Mouse (Mus musculus): ENCODE measurements around the gene Pax4.

Gene Pax4

DNA sequence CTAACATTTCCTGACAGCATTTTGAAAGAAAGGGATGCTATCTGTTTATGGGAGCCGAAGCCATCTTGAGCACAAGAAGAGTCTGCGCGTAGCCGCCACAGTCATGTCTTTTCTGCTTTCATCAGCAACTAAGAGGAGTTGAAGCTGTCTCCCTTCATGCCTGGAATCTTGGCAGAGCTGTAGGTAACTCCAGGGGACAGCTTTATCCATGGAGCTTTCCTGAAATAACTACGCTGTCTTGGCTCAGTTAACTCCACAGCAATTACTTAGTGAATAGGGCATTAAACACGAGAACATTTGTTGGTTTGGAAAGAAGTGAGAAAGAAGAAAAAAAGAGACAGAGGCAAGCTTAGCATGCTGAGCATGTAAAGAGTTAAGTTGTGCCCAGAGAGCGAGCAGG is 1.2 kb downstream of the Pax4 start:
- DNase-seq (ENCODE audit: low spot score in 2 of 2): no peak

DNA sequence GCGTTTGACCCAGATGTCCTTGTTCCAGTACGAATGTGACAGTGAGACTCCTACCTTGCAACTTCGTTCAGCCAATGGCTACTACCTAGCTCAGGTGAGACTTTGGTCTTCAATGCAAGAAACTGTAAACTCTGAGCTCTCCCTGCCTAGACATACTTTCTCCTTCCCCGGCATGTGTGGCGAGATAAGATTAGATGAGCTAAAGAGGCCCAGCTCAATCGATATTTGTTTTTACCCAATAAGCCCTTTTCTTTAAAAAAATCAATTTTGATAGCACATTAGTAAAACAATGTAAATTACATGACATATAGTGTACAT is 17.7 kb downstream of the Pax4 start:
- no peak for DNase-seq (ENCODE audit: low spot score in 2 of 2)

GRCm38 (mm10) chr6:28430795-28431537 is 18.2 kb downstream of the Pax4 start:
- no peak for DNase-seq (ENCODE audit: low spot score in 2 of 2)

DNA sequence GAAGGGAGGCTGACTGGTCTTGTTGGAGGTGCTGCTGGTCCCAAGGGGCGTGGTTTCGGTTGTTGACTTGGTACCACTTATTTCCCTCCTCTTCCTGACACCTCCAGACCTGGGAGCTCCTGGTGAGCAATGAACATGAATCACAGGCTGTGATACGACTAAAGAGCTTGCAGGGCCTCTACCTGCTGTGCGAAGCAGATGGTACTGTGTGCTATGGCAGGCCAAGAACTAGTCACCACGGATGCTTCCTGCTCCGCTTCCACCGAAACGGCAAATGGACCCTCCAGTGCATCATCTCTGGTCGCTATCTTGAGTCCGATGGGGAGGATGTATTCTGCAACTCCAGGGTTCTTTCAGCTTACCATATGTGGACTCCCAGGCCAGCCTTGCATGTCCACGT is 19.3 kb downstream of the Pax4 start:
- no peak for DNase-seq (ENCODE audit: low spot score in 2 of 2)

DNA sequence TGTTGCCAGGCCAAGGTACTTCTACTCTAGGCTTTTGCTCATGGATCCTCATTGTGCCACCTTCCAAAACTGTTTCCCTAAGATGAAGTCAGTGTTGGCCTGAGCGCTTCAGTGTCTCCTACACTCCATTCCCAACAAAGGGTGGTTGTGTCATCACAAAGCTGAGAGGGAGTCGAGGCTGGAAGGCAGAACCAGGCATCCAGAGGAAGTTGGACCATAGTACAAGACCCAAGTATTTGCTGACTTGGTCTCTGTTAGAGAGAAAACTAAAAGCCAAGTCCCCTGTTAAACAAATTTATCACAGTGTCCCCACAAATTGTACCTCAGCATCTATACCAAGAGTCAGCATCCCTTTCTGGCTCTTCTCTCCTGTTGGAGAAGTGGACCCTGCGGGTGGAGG is 20.9 kb downstream of the Pax4 start, which contains the start of gene Gcc1:
Gene Gcc1 (minus strand): TSS at position 101 of the 400 bp plus-strand sequence.
- DNase-seq (ENCODE audit: low spot score in 2 of 2): no peak

DNA sequence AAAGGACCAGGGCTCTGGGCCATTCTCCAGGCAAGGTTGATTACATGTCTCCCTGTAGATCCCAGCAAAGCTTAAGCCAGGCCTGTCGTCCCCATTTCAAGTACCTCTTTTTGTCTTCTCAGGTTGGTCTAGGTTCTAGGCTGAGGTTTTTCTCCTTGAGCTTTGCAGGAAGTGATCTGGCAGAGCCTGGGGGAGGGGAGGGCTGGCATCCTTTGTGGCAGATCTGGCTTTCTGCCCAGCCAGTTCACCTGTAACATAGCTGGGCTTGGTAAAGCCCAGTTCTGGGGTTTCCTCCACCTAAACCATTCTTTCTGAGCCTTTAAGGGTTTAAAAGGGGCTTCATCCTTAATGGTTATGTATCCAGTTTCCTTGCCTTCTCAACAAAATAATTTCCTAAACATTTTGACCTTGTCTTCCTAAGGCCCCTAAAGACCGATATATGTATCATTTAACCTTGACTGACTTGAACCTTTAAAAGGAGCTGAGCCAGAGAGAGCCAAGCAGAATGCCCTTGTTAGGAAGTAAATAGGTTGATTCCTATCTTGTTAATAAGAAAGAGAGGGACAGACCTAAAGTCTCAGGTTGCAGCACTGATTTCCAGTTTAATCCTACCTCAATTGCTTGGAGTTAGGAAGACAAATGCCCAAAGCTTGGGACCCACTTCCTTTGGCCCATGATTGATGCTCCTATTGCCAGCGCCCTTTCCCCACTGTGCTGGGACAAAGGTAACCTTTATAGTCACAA is 21.9 kb downstream of the Pax4 start, which contains the start of gene Fscn3:
Gene Fscn3 (plus strand): TSS at position 694 of the 744 bp plus-strand sequence.
- no peak for DNase-seq (ENCODE audit: low spot score in 2 of 2)

DNA sequence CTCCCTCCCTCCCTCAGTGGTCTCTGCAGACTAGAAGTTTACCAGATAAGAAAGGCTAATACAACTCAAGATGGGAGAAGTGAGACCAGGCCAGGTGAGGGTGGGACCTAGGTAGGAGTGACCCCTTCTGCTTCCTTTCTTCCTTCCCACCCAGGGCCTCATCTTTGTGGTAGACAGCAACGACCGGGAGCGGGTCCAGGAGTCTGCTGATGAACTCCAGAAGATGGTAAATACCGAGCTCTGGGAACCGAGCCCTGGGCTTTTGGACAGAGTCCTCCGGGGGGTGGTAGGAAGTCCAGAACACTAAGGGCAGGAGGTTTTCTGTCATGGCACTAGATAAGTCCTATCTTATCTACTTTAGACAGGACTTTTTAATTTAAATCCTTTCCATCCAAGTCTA is 24.1 kb downstream of the Pax4 start:
- no peak for DNase-seq (ENCODE audit: low spot score in 2 of 2)

DNA sequence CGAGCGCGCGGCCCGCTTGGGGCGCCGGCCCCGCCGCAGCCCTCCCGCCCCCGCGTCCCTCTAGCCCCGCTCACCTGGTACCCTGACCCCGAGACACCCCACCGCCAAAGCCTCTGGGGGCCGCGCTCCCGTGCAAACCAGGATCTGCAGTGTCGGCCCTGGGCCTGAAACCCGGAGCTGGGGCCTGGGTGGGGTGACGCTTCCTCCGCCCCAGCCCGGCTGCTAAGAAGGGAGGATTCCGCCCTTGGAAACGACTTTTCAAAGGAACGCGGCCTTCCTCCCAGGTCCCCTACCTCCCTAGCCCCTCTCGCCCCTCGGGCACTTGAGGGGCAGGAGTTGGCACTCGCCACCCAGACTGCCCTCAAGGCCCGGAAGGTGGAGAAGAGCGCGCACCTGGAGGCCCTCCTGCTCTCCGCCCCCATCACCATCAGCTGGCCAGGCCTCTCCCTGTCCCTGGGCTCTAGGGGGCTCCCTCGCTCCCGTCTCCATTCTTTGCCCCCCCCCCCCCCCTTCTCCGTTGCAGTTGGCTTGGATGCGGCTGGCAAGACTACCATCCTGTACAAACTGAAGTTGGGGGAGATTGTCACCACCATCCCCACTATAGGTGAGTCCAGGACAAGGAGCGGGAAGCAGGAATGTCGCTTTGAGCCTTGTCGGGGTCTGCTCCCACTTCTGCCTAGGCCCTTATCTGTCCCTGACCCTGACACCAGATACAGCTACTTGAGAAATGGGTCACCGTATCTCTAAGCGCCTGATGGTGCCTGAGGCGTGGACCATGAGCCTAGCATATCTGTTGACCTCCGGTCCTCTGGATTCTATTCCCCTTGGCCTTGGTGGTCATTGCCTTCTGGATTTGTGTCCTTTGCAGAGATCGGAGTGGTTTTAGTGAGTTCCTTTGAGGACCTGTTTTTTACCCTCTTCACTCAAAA is 25.1 kb downstream of the Pax4 start:
- DNase-seq (ENCODE audit: low spot score in 2 of 2): peak in 1 of 2 experiments; percentile 51

DNA sequence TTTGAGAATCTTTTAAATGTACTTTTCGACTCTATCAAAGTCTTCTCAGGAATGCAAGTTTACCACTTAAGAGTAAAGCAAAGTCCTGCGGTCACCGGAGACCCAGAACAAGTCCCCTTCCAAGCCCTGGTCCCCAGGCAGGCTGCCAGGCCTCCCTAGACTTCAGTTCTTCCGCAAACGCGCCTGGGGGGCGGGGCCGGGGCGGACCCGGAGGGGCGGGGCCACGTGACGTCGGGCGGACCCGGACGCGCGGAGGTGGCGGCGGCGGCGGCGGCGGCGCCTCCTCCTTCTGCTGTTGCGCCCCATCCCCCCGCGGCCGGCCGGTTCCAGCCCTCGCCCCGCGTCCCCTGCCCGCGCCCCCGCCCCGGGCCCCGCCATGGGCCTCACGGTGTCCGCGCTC is 25.8 kb downstream of the Pax4 start, which contains the start of gene Arf5:
Gene Arf5 (plus strand): TSS at position 248 of the 400 bp plus-strand sequence.
- DNase-seq (ENCODE audit: low spot score in 2 of 2): peak; percentile 93 to 96

- no peak for DNase-seq (ENCODE audit: low spot score in 2 of 2)
Observed at GRCm38 (mm10) chr6:28422651-28423290, 26.4 kb downstream of the Pax4 start.

GRCm38 (mm10) chr6:28421469-28422000 is 27.6 kb downstream of the Pax4 start:
- peak; percentile 93 to 94 for DNase-seq (ENCODE audit: low spot score in 2 of 2)

DNA sequence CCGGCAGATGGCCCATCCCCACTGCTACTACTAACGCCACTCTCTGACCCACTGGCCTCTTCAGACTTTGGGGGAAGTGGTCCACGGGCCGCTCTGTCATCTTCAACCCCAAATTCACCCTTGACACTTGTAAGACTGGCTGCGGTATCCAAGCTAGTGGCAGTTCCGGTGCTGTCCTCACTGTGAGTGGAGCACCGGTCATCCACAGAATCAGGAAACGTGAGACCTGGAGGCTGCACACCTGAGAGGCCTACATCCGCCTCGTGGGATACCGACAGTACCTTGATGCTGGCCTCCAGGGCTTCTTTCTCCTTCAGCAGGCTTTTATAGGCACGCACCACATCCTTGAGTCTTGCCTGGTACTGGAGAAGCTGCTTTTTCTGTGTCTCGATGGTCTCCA is 28.3 kb downstream of the Pax4 start:
- no peak for DNase-seq (ENCODE audit: low spot score in 2 of 2)

DNA sequence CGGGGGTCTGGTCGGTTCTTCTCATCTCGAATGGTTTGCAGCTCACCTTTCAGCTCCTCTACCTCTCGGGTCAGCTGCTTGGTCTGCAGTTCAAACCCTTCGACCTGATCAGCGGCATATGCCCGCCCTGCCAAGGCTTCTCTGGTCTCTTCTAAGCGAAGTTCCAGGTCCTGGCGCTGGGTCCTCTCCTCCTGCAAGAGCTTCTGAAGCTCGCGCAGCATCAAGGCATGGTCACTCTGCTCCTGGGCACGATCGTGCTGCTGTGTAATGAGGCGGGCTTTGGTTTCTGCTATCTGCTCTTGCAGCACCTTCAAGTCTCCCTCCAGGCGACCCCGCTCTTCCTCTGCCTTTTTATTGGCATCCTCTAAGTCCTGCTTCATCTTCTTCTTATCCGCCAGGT is 28.8 kb downstream of the Pax4 start:
- no peak for DNase-seq (ENCODE audit: low spot score in 2 of 2)

- DNase-seq (ENCODE audit: low spot score in 2 of 2): no peak
Observed at GRCm38 (mm10) chr6:28419673-28420072, 29.5 kb downstream of the Pax4 start.

- DNase-seq (ENCODE audit: low spot score in 2 of 2): peak; percentile 73 to 86
Observed at GRCm38 (mm10) chr6:28418449-28418848, 30.7 kb downstream of the Pax4 start.

DNA sequence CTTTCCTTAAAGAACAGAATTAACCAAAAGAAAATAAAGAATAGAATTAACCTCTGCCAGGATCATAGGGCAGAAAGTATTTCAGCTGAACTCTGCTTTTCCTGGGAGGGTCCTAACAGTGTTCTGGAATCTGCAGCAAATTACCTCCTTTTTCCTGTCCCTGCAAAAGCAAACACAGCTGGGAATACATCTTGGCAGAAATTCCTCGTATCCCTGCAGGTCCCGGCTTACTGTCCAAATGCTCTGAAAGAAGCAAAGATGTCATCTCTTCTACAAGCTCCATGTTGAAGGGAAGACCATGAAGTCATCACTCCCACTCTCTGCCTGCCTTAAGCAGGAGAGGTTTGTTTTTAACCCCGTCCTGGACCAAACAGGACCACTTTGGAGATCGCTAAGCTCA is 32.2 kb downstream of the Pax4 start:
- DNase-seq (ENCODE audit: low spot score in 2 of 2): no peak

DNA sequence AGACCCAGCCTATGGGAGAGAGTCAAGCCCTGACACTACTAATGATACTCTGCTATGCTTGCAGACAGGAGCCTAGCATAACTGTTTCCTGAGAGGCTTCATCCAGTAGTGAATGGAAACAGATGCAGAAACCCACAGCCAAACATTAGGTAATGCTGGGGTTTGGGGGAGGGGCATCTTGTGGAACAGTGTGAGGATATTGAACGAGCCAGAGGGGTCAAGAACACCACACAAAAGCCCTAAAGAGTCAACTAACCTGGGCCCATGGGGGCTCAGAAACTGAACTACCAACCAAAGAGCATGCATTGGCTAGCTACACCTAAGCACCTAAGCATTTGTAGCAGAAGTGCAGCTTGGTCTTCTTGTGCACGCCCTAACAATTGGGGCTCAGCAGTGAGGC is 37.9 kb downstream of the Pax4 start:
- DNase-seq (ENCODE audit: low spot score in 2 of 2): no peak

DNA sequence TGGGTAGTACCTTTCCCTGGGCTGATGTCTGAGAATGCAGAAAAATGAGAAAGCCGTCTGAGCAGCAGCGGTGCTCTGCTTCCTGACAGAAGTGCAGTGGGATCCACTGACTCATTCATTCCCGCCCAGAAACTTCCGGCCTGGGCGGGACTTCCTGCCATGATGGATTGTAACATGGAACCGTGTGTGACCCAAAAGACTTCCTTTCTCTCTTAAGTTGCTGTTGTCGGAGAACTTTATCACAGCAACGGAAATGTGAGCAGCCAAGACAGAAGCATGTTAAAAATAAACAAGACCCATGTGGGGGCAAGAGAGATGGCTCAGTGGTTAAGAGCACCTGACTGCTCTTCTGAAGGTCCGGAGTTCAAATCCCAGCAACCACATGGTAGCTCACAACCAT is 39.1 kb downstream of the Pax4 start:
- DNase-seq (ENCODE audit: low spot score in 2 of 2): no peak

DNA sequence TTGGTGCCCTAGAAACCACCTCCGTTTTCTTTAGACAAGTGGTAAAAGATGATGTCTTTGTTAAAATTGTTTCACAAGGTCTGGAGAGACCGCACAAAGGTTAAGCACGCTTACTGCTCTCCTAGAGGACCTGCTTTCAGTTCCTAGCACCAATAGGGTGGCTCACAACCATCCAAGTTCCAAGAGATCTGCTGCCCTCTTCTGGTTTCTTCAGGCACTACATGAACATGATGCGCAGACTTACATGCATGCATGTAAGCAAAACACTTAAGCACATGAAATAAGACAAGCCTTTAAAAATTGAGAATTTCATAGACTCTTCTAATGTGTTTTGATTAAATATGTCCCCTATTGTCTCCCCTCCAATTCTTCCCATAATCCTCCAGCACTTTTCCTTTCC is 49.4 kb downstream of the Pax4 start:
- no peak for DNase-seq (ENCODE audit: low spot score in 2 of 2)

- no peak for DNase-seq (ENCODE audit: low spot score in 2 of 2)
Observed at GRCm38 (mm10) chr6:28398726-28399125, 50.4 kb downstream of the Pax4 start.

DNA sequence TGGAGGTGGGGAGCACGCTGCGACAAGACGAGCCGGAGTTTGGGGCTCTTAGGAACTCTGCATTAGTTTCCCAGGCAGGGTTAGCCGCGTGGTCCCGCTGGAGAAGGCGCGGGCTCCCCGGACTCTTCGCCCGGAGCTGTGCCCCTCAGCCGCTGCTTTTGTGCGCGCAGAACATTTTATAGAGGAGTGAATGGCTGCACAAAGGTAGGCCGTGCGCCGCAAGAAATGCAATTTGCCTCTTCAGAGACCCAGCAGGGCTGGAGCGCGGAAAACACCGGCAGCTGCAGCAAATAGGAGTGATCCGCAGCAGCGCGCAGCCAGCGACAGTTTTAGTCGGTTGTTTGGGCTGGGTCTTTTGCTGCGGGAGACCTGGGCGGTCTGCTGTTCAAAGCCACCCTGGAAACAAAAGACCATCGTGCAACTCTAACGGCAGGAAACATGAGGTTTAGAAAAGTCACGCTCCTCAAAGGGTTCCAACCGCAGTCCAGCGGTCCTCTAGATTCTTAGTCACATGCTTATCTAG is 51.4 kb downstream of the Pax4 start, which contains the start of gene Zfp800:
Gene Zfp800 (minus strand): TSS at position 325 of the 523 bp plus-strand sequence.
- DNase-seq (ENCODE audit: low spot score in 2 of 2): no peak

All from urinary bladder, postnatal 4 days (tissue).